In genomic region chr10:14574255-14574654, GRCm38 (mm10) we compare ENCODE assay signal across 24 mouse cellular contexts. TPM values are rescaled to one million over a fixed set of nuclear protein-coding genes. Genes with fewer than 3 reads are reported as not detected.
DNase-seq lines count a peak whose midpoint lies in the region; ATAC-seq lines count a peak whose summit lies in the region.
"Had no signal": no experiment of that assay in that cellular context is flagged by ENCODE, and none has a peak within 500 bp of the region (broad histone marks: within the 10 kb centered on the region; RNA-seq: fewer than 3 reads in every experiment).

No protein-coding gene starts in this region.

- peak; percentile 70; the same call in 1 of the 2 replicates for ATAC-seq in lung, embryonic 15.5 days (ENCODE audit: borderline replicate concordance, extremely low read depth, low FRiP score, low TSS enrichment)
- peak; percentile 88 for ATAC-seq in embryonic facial prominence, embryonic 14.5 days (ENCODE audit: low read depth)
- peak; percentile 85 for ATAC-seq in stomach, embryonic 16.5 days (ENCODE audit: insufficient read depth, low FRiP score)
- ATAC-seq: forebrain, embryonic 14.5 days; midbrain, embryonic 13.5 days had no signal

- H3K9me3 ChIP-seq in lung, embryonic 15.5 days = no peaks in the 10 kb centered on the region
- H3K9me3 ChIP-seq in embryonic facial prominence, embryonic 14.5 days (ENCODE audit: control insufficient read depth, low read length) = no peaks in the 10 kb centered on the region
- H3K9me3 ChIP-seq in stomach, embryonic 16.5 days (replicated peaks; ENCODE audit: control insufficient read depth, low read length) = no peaks in the 10 kb centered on the region
- H3K9me3 ChIP-seq: hindbrain, embryonic 15.5 days; kidney, embryonic 15.5 days; midbrain, embryonic 13.5 days had no signal

- H3K4me1 ChIP-seq in lung, embryonic 15.5 days = no peaks in the 10 kb centered on the region
- H3K4me1 ChIP-seq in embryonic facial prominence, embryonic 14.5 days (ENCODE audit: control insufficient read depth, insufficient read depth, low read length) = no peaks in the 10 kb centered on the region
- no peaks in the 10 kb centered on the region for H3K4me1 ChIP-seq in stomach, embryonic 16.5 days (ENCODE audit: control insufficient read depth, insufficient read depth, low read length)
- H3K4me1 ChIP-seq: hindbrain, embryonic 15.5 days; kidney, embryonic 15.5 days; midbrain, embryonic 13.5 days had no signal

- no peaks in the 10 kb centered on the region for H3K36me3 ChIP-seq in lung, embryonic 15.5 days
- H3K36me3 ChIP-seq in embryonic facial prominence, embryonic 14.5 days (ENCODE audit: control insufficient read depth, insufficient read depth, low read length) = no peaks in the 10 kb centered on the region
- no peaks in the 10 kb centered on the region for H3K36me3 ChIP-seq in stomach, embryonic 16.5 days (ENCODE audit: control insufficient read depth, insufficient read depth, low read length)
- H3K36me3 ChIP-seq: hindbrain, embryonic 15.5 days; kidney, embryonic 15.5 days; midbrain, embryonic 13.5 days had no signal

- peak overlapping the region; percentile 70; the same call in 1 of the 2 replicates for H3K27ac ChIP-seq in lung, embryonic 15.5 days
- peak overlapping the region; percentile 63; the same call in 1 of the 2 replicates for H3K27ac ChIP-seq in embryonic facial prominence, embryonic 14.5 days (replicated peaks; ENCODE audit: low read depth, low read length)
- peak overlapping the region; percentile 39 for H3K27ac ChIP-seq in stomach, embryonic 16.5 days (ENCODE audit: low read length)
- H3K27ac ChIP-seq: hindbrain, embryonic 15.5 days; kidney, embryonic 15.5 days; left cerebral cortex, adult 2 months; midbrain, embryonic 13.5 days had no signal

- no peak overlapping the region for H3K4me3 ChIP-seq in lung, embryonic 15.5 days
- H3K4me3 ChIP-seq in embryonic facial prominence, embryonic 14.5 days (ENCODE audit: low read depth, low read length) = no peak overlapping the region
- no peak overlapping the region for H3K4me3 ChIP-seq in stomach, embryonic 16.5 days (replicated peaks; ENCODE audit: low read length)
- H3K4me3 ChIP-seq: erythroblast, embryonic 14.5 days; hindbrain, embryonic 15.5 days; kidney, embryonic 15.5 days; left cerebral cortex, adult 2 months; midbrain, embryonic 13.5 days had no signal

- 55% methylated on average over 4 of the region's 4 CpGs for WGBS in lung, embryonic 15.5 days
- 58% methylated on average over 4 of the region's 4 CpGs for WGBS in embryonic facial prominence, embryonic 14.5 days
- 63% methylated on average over 4 of the region's 4 CpGs for WGBS in stomach, embryonic 16.5 days

- H3K4me2 ChIP-seq in lung, embryonic 15.5 days = no peak overlapping the region
- H3K4me2 ChIP-seq in embryonic facial prominence, embryonic 14.5 days (ENCODE audit: low read depth, low read length) = no peak overlapping the region
- H3K4me2 ChIP-seq in stomach, embryonic 16.5 days (ENCODE audit: low read depth, low read length) = no peak overlapping the region
- H3K4me2 ChIP-seq: heart, embryonic 11.5 days; hindbrain, embryonic 15.5 days; kidney, embryonic 15.5 days; midbrain, embryonic 13.5 days had no signal

- H3K27me3 ChIP-seq in lung, embryonic 15.5 days = no peaks in the 10 kb centered on the region
- no peaks in the 10 kb centered on the region for H3K27me3 ChIP-seq in embryonic facial prominence, embryonic 14.5 days (replicated peaks; ENCODE audit: control insufficient read depth, insufficient read depth, low read length)
- no peaks in the 10 kb centered on the region for H3K27me3 ChIP-seq in stomach, embryonic 16.5 days (ENCODE audit: control insufficient read depth, insufficient read depth, low read length)
- H3K27me3 ChIP-seq: hindbrain, embryonic 15.5 days; kidney, embryonic 15.5 days; midbrain, embryonic 13.5 days had no signal

- no peak overlapping the region for H3K9ac ChIP-seq in lung, embryonic 15.5 days
- H3K9ac ChIP-seq in embryonic facial prominence, embryonic 14.5 days (ENCODE audit: low read depth, low read length) = no peak overlapping the region
- H3K9ac ChIP-seq in stomach, embryonic 16.5 days (ENCODE audit: low read length) = no peak overlapping the region
- H3K9ac ChIP-seq: hindbrain, embryonic 15.5 days; kidney, embryonic 15.5 days; midbrain, embryonic 13.5 days had no signal

- DNase-seq in lung, postnatal 10 days = no peak
- peak; percentile 51 for DNase-seq in R1 (ENCODE audit: low read depth, low spot score)
- DNase-seq in embryonic facial prominence, embryonic 14.5 days (ENCODE audit: low spot score) = peak; percentile 81
- no peak for DNase-seq in layer of hippocampus, postnatal 10 days (ENCODE audit: low spot score in 2 of 2)
- no peak for DNase-seq in kidney, postnatal 10 days
- DNase-seq: adrenal gland, postnatal 14 days; cerebellum, adult 2 months; cerebellum, postnatal 25 days; heart, adult 11 months; kidney, postnatal 4 days; layer of hippocampus, adult 9-11 months; left cerebral cortex, postnatal 4 days; lung, adult 18-20 months; thymus, postnatal 25 days had no signal

RNA-seq across cellular contexts. Expression of gene Adgrg6, which starts 28.8 kb away (rescaled TPM):
- polyA plus RNA-seq in lung, embryonic 15.5 days (2015; fragmentation: Nextera tagmentation; extraction: Ambion mirVana) = 23.4 and 23.7 TPM in 2 replicates
- 13.0 and 15.7 TPM in 2 replicates for polyA plus RNA-seq in embryonic facial prominence, embryonic 14.5 days (2014; fragmentation: Nextera tagmentation; extraction: Ambion mirVana)
- polyA plus RNA-seq in stomach, embryonic 16.5 days (2015; fragmentation: Nextera tagmentation; extraction: Ambion mirVana) = 4.1 and 6.3 TPM in 2 replicates
- 1 to 10 TPM; 1.6 to 1.8 TPM for total RNA-seq in layer of hippocampus, postnatal 10 days (2021)
- total RNA-seq: MEL had no signal

Comparison
In these comparisons a context has a peak if more than half of its experiments do, and no peak if none do; other contexts are left out.
1. DNase-seq: peak in R1 (single experiment) and embryonic facial prominence, embryonic 14.5 days (single experiment); none in lung, postnatal 10 days (single experiment), layer of hippocampus, postnatal 10 days (0 of 2) and kidney, postnatal 10 days (single experiment).
2. Peak in every context shown above with its lines, with median percentiles within 50 percentile points of each other: ATAC-seq and H3K27ac ChIP-seq.